Mouse (Mus musculus) embryo, embryonic 11 days (tissue): Measurements from ENCODE around the gene Syn1.

Experiments used
- DNase-seq: peaks from one replicate; pipeline ENCODE4 v3.0.0-alpha.2; 2015

Syn1 gene

DNA sequence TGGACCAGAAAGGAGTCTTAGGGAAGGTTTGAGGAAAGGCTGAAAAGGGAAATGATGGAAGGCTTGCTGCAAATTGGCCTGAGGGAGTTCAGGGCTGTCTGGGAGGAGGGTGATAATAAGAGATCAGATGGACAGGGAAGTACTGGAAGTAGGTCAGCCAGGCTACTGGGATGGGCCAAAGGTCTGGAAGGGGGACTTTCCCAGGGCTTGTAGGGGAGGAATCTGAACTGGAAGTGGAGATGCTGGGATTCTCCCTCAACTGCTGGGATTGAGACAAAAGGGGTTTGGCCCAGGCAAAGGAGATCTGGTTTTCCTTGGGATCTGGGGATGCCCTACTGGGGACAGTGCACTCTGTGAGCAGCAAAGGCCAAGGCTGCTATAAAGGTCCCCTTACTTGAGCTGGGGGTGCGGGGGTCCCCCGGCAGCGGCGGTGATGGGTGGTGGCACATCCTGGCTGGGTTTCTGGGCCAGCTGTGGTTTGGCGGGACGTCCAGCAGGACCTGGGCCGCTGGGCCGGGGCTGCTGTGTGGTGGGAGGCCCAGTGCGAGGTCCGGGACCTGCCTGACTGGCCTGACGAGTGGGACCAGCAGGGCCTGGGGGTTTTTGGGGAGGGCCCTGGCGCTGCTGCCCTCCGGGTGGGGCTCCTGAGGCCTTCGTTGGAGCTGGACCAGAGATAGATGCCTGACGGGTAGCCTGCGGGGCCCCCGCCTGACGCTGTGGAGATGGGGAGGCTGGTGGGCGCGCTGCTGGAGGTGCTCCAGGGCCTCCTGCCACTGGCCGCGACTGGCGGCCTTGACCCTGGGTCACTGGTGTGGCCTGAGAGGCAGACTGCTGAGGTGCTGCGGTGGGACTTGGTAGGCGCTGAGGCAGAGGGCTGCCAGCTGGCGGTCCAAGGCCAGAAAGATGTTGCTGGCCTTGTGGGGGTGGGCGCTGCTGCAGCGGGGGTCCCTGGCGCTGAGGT, 58.4 kb downstream of the Syn1 start:
- DNase-seq, result no peak

DNA sequence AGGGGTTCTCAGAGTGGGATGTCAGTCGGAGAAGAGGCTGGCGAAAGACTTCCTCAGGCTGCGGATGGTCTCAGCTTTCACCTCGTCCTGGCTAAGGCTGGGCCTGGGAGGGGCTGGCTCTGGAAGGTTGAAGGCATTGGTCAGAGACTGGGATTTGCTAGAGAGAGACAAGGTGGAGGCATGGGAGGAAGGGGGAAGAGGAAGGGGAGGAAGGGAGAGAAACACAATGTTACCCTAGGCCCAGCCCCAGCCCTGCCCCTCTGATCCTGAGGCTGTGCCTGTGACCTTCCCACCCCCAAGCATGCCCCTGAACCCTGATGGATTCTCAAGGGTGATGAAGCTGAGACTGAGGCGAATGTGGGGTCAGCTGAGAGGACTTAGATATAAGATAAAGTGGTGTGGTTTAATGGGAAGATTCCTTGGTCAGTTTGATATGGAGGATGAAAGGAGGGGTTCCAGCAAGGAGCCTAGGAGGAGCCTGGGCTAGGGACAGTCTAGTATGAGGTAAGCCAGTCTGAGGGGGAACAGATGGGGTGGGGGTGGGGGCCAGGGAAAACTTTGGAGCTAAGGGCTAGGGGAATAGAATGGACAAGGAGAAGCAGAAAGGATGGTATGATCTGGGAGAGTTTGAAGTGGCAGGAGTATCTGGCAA, 59.2 kb downstream of the Syn1 start:
- DNase-seq, result no peak

- no peak for DNase-seq
Observed at GRCm38 (mm10) chrX:20853794-20854193, 67.0 kb downstream of the Syn1 start.

DNA sequence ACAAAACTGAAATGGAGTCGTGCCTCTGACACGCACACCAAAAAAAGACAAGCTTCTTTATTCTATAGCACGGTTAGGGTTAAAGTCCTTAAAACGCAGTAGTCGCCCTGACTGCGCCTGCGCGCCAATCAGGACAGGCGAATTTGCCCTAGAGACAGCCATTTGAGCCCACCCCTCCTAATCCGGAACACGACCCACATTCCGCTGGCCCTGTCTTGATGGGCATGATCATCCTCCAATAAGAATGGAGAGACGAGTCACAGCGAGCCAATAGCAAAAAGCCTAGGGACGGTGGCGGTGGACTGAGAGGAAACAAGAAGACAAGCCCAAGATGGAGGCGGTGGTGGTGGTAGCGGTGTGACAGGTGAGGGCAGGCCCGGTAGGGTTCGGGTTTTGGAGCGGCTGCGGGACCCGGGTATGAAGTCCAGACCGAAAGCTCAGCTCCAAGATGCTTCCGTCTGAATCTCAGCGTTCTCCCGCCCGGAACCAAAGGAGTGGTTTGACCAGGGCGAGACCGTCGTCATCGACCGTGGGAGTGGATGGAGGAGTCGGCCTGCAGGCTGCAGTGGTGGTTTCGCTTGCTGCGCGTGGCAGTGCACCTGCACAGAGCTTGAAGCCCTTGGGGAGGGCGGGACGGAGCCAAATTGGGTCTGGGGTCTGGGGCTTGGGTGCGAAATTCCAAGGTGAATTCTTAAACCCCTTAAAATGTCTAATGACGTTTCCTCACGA, 72.4 kb downstream of the Syn1 start:
- peak; percentile 92 for DNase-seq

DNA sequence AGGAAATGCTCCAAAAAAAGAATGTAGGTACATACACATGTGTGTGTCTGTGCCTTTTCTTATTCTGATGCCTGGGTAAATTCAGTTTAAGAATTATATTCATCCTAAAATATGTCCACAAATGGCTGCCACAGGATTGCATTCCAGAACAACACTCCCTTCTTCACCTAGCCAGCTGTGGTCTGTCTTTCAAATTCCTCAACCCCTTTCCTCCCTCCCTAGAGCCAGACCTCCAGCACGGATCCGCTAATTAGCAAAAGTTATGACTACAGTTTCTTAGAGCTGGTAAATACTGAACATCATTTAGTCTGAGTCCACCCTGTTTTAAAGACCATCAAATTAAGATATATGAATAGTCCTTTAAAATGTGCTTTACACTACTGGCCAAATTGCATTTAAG, 73.0 kb downstream of the Syn1 start:
- DNase-seq, result no peak

GRCm38 (mm10) chrX:20847232-20847631, 73.6 kb downstream of the Syn1 start:
- DNase-seq, result no peak

DNA sequence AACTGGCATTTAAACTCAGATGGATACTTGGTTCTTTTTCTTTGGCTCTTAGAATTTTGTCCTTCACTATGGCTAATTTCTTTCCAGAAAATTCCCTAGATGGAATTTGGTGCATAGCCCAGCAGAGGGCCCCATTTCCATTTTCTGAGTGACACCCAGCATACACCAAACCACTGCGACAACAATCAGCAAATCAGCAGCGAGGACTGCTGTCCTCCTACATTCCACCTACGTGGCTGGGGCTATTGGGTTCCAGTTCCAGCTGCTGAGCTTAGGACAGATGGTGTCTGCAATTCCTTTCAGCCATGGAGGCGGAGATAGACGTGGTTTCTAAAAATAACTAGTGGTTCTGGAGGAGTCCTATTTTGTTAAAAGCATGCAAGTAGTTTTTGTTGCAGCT, 91.9 kb downstream of the Syn1 start:
- DNase-seq, result peak; percentile 53

GRCm38 (mm10) chrX:20819708-20820426, 100.9 kb downstream of the Syn1 start:
- DNase-seq, result peak; percentile 30

DNA sequence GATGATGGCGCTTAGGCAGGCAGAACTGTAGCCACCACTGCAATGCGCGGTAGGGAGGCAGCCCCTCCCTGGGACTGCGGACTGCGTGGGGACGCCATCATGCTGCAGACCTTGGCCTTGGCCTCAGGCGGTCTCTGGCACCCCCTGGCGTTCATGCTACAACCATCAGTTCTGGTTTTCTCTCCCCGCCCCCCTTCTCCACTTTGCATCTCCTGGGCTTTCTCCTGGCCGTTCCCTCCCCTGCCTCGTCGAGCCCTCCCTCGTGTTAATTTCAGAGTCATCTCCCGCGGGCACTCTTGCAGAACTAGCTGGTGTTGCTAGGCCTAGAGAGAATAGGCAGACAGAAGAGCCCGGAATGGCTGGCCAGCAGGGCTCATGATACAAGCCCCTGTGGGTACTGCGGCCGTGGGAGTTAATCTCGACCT, 101.6 kb downstream of the Syn1 start:
- peak; percentile 81 for DNase-seq

DNA sequence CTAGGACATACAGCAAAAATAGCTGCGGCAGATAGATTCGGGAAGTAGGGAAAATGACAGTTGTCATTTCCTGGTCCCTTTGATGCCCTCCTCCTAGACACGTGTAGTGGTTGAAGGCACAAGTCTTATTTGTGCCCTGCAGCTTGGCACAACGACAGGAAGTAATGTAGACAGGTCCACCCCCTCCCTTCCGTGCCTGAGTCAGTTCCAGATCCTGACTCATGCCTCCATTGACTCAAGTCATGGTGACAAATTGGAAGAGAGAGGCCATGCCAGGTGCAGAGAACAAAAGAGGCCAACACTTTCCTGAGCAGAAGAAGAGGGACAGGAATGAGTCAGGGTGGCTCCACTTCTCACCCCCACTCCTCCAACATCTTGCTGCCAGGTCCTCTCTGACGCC, 103.8 kb downstream of the Syn1 start:
- no peak for DNase-seq
